Comparison of ENCODE assay signal across 8 mouse cellular contexts in genomic region chr14:25480443-25480842, GRCm38 (mm10). TPM values are rescaled to one million over a fixed set of nuclear protein-coding genes. Genes with fewer than 3 reads are reported as not detected.
DNase-seq lines count a peak whose midpoint lies in the region; ATAC-seq lines count a peak whose summit lies in the region.

No protein-coding gene starts in this region.

- DNase-seq in kidney, postnatal 25 days: no peak
- DNase-seq in forebrain, embryonic 14.5 days (ENCODE audit: low spot score): no peak
- DNase-seq in cerebellum, adult 8-10 months: no peak
- DNase-seq in adipocyte (ENCODE audit: low spot score): no peak

- no peak for ATAC-seq in erythroblast, adult 5-6 weeks (replicated peaks; ENCODE audit: low FRiP score, poor library complexity, severe bottlenecking)
- no peak for ATAC-seq in kidney, embryonic 16.5 days (ENCODE audit: low FRiP score, low TSS enrichment)
- ATAC-seq in forebrain, embryonic 14.5 days: no peak

- H3K4me3 ChIP-seq in erythroblast, embryonic 14.5 days (replicated peaks): peak overlapping the region; percentile 66
- no peak overlapping the region for H3K4me3 ChIP-seq in kidney, embryonic 16.5 days (ENCODE audit: low read length)
- no peak overlapping the region for H3K4me3 ChIP-seq in forebrain, embryonic 14.5 days (ENCODE audit: low read depth, low read length)
- peak overlapping the region; percentile 21; the same call in 1 of the 2 replicates for H3K4me3 ChIP-seq in macrophage (ENCODE audit: inconsistent target)

- no peak overlapping the region for H3K9ac ChIP-seq in kidney, embryonic 16.5 days (replicated peaks; ENCODE audit: low read length)
- 0 out of 2 replicates have a peak overlapping the region, but pooled peaks have one; percentile 4 for H3K9ac ChIP-seq in forebrain, embryonic 14.5 days (ENCODE audit: low read length)

- peaks cover 71% of the 10 kb centered on the region for H3K4me1 ChIP-seq in erythroblast, embryonic 14.5 days (ENCODE audit: control insufficient read depth)
- peaks cover 97% of the 10 kb centered on the region for H3K4me1 ChIP-seq in kidney, embryonic 16.5 days (ENCODE audit: insufficient read depth, low read length)
- H3K4me1 ChIP-seq in forebrain, embryonic 14.5 days (ENCODE audit: control insufficient read depth, insufficient read depth, low read length): peaks cover 63% of the 10 kb centered on the region

- H3K27me3 ChIP-seq in erythroblast, embryonic 14.5 days (ENCODE audit: control insufficient read depth): no peaks in the 10 kb centered on the region
- no peaks in the 10 kb centered on the region for H3K27me3 ChIP-seq in kidney, embryonic 16.5 days (ENCODE audit: insufficient read depth, low read length)
- H3K27me3 ChIP-seq in forebrain, embryonic 14.5 days (replicated peaks; ENCODE audit: control insufficient read depth, insufficient read depth, low read length): no peaks in the 10 kb centered on the region

- no peaks in the 10 kb centered on the region for H3K9me3 ChIP-seq in erythroblast, embryonic 14.5 days (ENCODE audit: control insufficient read depth, low read length)
- H3K9me3 ChIP-seq in kidney, embryonic 16.5 days (ENCODE audit: low read length): no peaks in the 10 kb centered on the region
- no peaks in the 10 kb centered on the region for H3K9me3 ChIP-seq in forebrain, embryonic 14.5 days (replicated peaks; ENCODE audit: control insufficient read depth, low read length)

- no peak overlapping the region for H3K4me2 ChIP-seq in kidney, embryonic 16.5 days (replicated peaks; ENCODE audit: low read depth, low read length)
- H3K4me2 ChIP-seq in forebrain, embryonic 14.5 days (ENCODE audit: low read length): no peak overlapping the region

- 72% methylated on average over 4 of the region's 4 CpGs for WGBS in kidney, embryonic 16.5 days
- 78% methylated on average over 4 of the region's 4 CpGs for WGBS in forebrain, embryonic 14.5 days
- WGBS in macrophage (ENCODE audit: missing documents): 86% methylated on average over 3 of the region's 4 CpGs

- peaks cover 5% of the 10 kb centered on the region for H3K36me3 ChIP-seq in erythroblast, embryonic 14.5 days (ENCODE audit: control insufficient read depth)
- no peaks in the 10 kb centered on the region for H3K36me3 ChIP-seq in kidney, embryonic 16.5 days (ENCODE audit: insufficient read depth, low read length)
- peaks cover 3% of the 10 kb centered on the region; the same call in 1 of the 2 replicates for H3K36me3 ChIP-seq in forebrain, embryonic 14.5 days (ENCODE audit: control insufficient read depth, insufficient read depth, low read length)
- H3K36me3 ChIP-seq in macrophage (ENCODE audit: inconsistent target): no peaks in the 10 kb centered on the region

- H3K27ac ChIP-seq in kidney, embryonic 16.5 days (ENCODE audit: low read length): peak overlapping the region; percentile 91
- H3K27ac ChIP-seq in forebrain, embryonic 14.5 days (ENCODE audit: low read depth, low read length): peak overlapping the region; percentile 48; the same call in 1 of the 2 replicates
- H3K27ac ChIP-seq in macrophage: peak overlapping the region; percentile 97

- peaks cover 100% of the 10 kb centered on the region for H3K79me2 ChIP-seq in macrophage (ENCODE audit: inconsistent target)

RNA-seq across cellular contexts. Expression of gene Zmiz1, which starts 21.5 kb away (rescaled TPM):
- 0.68 and 0.75 TPM in 2 replicates for polyA plus RNA-seq in erythroblast, embryonic 14.5 days (2012)
- 20.6 and 25.3 TPM in 2 replicates for total RNA-seq in erythroblast, adult 5-6 weeks (2015; ENCODE audit: low replicate concordance)
- 1.4 and 12.3 TPM in 2 replicates for total RNA-seq in erythroblast, adult 5-6 weeks (2017; ENCODE audit: low replicate concordance)
- 36.0 and 46.6 TPM in 2 replicates for polyA plus RNA-seq in kidney, embryonic 16.5 days (2015; fragmentation: Nextera tagmentation; extraction: Ambion mirVana)
- 37.0 and 43.8 TPM in 2 replicates for polyA plus RNA-seq in forebrain, embryonic 14.5 days (2014; fragmentation: Nextera tagmentation; extraction: Ambion mirVana)
- total RNA-seq in macrophage (2018; cell fraction: chromatin; rRNA removed): 100 to 1,000 TPM; 201 to 426 (median 339) TPM
- 100 to 1,000 TPM; 130 to 224 (median 189) TPM for total RNA-seq in macrophage (2018; cell fraction: cytosol; rRNA removed)
- 100 to 1,000 TPM; 176 to 364 (median 261) TPM for total RNA-seq in macrophage (2018; cell fraction: nucleus; rRNA removed)
- polyA plus RNA-seq in macrophage (2018): 74.5 to 135 TPM (median 101 TPM) in 3 replicates

Comparison
In these comparisons a context has a peak if more than half of its experiments do, and no peak if none do; other contexts are left out.
1. H3K4me3 ChIP-seq: peak in erythroblast, embryonic 14.5 days (single experiment) and macrophage (single experiment); none in kidney, embryonic 16.5 days (single experiment) and forebrain, embryonic 14.5 days (single experiment).
2. RNA of gene Zmiz1, which starts 21.5 kb away (polyA plus RNA-seq): 74.5 to 135 TPM in macrophage, 37.0 to 43.8 TPM in forebrain, embryonic 14.5 days and 36.0 to 46.6 TPM in kidney, embryonic 16.5 days; 0.68 to 0.75 TPM in erythroblast, embryonic 14.5 days; every median in the first group is over 10 times any median in the second.
3. Peak in every context shown above with its lines, with median percentiles within 50 percentile points of each other: H3K27ac ChIP-seq.